Mouse (Mus musculus) gastrocnemius, postnatal 4 days (tissue): ENCODE data around the gene Uchl1. TPM values are rescaled to one million over a fixed set of nuclear protein-coding genes. Genes with fewer than 3 reads are reported as not detected.

Experiments used
- DNase-seq, 2 experiments: peaks; one replicate each; pipeline ENCODE4 v3.0.0; 2021 to 2022; ENCODE audit warnings: low spot score in 2 of 2, mixed read lengths in 2 of 2
- long read RNA-seq, 2 experiments: library from polyadenylated mRNA; stranded (forward); transcript quantifications; one replicate each; pipeline ENCODE4 v2.0.0; 2021
- total RNA-seq, 2 experiments: library from RNA; stranded (reverse); gene quantifications; 2 replicates each; pipeline ENCODE4 v1.2.3; 2021

Uchl1 gene
- 10 to 100 TPM; 30.9 to 33.2 TPM for total RNA-seq
- long read RNA-seq, experiment 1, partial matches to known transcripts = 0 of 12 reads
- long read RNA-seq, experiment 1, other reads (novel, unspliced or antisense) = 12 of 12 reads
- long read RNA-seq, experiment 2, partial matches to known transcripts = 1 of 18 reads
- long read RNA-seq, experiment 2, other reads (novel, unspliced or antisense) = 17 of 18 reads

DNA sequence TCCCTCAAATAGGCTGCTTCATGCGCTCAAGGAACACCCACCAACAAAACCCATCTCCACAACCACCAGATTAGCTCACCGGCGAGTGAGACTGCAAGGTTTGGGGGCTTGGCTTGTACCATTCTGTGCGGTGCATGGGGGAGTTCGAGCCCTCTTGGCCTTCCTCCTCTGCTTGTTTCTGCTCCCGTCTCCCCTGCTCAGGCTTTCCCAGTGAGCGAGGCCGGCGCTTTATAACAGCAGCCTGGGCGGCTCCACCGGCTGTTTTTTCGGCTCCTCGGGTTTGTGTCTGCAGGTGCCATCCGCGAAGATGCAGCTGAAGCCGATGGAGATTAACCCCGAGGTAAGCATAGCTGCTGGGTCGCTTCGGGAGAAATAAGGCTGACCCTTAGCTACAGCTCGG, at the start of gene Uchl1:
Uchl1 (plus strand) TSS at position 109 of the 400 bp plus-strand sequence.
- DNase-seq = peak; percentile 38 to 53

DNA sequence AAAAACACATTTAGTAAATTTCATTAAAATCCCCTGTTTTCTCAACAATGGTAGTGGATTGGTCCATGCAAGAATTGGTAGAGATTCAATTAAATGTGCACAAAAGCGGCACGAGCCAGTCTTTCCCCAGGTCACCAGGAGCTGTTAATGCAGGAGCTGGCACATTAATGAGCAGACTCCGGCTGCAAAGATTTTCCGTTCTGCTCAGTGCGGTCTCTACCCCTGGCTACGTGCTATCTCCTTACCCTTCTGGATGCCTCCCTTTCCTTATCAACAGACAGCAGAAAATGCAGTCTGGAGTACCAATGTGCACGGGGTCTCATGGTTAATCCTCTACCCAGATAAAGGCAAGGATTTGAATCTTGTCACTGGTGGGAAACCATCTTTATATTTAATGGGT, 48.1 kb upstream of the Uchl1 start:
- DNase-seq = no peak

DNA sequence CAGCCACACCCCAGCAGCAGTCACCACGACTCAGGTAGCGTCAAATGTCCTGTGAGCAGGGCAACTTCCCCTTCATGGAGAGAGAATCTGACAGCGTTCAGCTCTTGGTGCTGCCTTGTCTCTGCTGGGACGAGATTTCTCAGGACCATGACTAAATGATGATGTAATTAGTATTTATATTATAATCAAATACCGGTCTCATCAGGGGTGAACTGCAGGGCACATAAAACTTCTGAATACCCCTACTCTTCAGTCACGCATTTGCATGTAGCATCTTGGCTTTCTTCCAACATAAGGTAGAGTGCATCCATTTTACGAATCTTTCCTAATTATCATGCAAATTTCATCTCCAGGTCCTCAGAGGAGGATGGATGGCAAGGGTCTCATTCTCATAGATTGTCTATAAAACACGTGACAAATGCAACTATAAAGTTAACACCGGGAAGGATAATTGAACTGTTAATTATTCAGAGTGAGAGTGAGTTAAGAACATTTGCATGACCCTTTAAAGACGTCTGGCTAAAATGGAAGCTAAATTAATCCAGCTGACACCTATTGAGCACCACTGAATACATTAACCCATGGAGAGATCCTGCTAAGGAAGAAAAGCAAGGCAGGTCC, 40.3 kb upstream of the Uchl1 start:
- no peak for DNase-seq

DNA sequence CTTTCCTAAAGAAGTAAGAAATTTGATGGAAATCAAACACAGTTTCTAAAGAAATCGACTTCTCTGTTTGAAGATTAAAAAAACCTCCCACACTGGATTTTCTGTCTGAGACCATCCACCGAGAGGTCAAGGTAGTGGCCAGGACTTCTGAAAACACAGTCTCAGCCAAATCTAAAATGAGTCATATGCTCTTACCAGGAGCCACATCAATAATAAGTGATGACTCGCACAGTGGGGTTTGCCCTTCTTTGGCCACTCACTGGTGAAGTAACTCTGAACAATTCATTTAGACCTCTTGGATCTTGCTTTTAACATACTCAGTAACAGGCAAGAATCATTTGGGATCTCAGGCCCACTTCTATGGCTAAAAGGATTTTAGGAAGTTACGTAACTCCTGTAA, 33.7 kb upstream of the Uchl1 start:
- DNase-seq = no peak

DNA sequence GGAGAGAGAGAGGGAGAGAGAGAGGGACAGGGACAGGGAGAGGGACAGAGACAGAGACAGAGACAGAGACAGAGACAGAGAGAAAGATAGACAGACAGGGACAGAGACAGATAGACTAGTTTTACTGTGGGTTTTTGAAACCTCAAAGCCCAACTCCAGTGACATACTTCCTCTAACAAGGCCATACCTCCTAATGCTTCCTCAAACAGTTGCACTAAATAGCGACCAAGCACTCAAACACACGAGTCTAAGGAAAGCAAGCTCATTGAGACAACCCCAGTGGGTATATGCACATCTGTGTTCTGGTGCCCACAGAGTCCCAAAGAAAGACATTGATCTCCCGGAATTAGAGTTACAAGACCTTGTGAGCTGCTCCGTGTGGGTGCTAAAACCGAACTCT, 32.6 kb upstream of the Uchl1 start:
- DNase-seq = no peak

DNA sequence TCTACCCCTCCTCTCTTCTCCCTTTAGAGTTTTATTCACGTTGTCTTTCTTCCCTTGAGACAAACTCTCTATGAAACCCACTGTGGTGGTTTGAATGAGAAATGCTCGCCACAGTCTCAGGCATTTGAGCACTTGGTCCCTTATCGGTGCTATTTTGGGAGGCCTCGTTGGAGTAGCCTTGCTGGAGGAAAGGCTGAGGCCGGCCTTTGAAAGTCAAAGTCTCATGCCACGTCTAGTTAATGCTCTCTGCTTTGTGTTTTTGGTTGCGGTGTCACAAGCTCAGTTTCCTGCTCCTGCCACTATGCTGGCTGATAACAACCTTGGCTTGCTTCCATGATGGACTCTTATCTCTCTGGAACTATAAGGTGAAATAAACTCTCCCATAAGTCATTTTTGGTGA, 28.4 kb upstream of the Uchl1 start:
- DNase-seq = no peak

DNA sequence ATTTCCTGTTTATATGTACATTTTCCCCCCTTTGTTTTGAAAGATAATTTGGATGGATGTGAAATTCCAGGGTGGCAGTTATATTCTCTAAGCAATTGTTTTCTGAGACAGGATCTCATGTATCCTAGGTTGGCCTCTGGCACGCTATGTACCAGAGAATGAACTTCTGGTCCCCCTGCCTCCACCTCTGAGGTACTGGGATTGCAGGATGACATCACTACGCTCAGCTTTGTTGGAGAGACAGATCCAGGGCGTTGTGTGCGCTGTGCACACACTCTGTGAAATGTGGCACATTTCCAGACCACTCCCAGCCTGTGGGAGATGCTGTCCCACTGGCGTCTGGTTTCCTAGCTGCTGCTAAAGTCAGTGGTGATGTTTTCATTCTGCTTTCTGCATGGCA, 21.7 kb upstream of the Uchl1 start:
- DNase-seq = peak in 1 of 2 experiments; percentile 40

DNA sequence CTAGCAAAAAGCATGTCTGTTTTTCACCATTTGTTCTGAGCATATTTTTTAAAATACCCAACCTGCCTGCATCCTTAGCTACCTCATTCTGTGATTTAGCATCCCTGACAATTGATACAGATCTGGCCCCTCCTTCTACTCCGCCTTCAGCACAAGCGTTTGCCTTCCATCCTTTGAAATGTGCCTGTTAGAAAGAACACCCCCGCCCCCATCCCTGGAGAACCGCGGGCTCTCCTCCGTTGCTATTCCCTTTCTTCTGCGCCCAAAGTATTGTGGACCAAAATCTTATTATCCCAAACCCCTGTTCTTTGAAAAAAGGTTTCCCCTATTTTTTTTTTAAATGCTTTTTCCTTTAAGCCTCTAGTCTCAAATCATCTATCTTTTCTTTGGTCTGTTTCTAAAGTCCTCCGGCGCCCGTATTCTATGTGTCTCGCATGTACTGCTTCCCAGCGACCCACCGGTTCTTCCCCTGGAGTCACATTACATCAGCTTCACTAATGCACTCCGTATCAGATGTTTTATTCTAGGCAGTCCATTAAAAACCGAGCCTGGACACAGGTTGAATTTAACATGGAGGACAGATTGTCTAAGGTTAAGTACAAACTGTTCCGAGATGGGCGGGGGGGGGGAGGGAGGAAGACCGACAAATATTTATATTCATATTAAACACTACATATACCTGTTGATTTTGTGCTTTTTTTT, 551 bp upstream of the Uchl1 start:
- no peak for DNase-seq

DNA sequence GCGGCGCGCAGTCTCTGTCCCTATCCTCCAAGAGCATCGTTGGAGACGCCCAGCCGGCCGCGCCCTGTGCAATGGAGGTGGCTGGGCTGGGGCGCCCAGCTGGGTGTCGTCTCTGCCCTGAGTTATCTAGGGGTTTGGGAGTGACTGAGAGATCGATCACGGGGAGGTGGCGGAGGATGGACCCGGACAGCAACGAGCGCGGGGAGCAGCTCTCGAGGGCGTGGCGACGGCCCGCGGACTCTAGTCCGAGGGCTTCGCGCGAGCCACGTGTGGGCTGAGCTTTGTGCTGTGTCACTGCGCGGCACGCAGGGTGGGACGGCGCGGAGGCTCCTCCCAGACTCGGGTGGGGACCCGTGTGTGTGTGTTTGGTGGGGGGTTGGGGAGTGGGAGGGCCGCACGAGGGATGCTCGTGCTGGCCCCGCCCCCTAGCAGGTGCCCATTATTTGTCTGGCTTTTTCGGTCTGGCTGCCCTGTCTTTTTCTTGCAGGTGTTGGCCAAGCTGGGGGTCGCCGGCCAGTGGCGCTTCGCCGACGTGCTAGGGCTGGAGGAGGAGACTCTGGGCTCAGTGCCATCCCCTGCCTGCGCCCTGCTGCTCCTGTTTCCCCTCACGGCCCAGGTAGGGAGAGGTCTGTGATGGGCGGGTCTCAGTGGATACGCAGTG, 696 bp downstream of the Uchl1 start:
- DNase-seq = peak; percentile 39 to 40

DNA sequence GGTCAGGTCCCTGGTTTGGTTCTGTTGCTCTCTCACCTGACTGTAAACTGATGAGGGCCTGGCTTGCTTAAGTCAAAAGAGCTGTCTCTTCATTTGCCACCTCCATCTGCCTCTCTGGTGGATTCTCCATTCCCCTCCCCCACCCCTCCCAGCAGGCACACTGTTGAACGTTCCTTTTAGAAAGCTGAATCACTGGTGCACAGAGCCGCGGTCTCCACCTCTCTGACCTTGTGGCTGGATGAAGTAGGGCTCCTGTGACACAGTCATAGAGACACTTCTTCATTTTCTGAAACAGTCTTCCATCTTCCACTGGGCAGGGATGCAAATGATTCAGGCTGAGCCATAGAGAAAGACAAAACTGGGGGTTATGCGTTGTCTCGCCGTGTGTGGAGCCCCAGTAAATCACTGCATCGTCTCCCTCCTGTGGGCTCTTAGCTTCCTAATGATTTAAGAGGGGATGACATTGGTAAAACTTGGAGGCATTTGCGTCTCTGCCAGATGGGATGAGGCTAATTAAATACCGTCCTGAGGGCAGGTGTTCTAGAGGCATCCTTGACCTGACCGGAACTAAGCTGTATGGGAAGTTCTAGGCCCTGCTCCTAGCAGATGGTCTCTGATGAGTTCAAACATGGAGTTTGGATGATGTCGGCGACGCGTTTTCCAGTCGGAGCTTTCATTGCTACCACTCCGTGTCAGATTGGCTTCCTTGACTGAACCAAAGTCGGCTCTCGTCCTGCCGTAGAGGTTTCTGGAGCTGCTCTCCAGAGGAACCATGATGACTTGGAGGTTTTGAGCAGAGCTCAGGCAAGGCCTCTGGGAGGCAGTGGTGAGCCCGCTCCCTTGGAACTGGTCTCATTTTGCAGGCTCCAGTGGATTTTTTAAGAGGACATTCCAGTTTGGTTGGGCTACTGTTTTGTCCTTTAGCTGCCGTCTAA, 1.8 kb downstream of the Uchl1 start:
- DNase-seq = no peak

DNA sequence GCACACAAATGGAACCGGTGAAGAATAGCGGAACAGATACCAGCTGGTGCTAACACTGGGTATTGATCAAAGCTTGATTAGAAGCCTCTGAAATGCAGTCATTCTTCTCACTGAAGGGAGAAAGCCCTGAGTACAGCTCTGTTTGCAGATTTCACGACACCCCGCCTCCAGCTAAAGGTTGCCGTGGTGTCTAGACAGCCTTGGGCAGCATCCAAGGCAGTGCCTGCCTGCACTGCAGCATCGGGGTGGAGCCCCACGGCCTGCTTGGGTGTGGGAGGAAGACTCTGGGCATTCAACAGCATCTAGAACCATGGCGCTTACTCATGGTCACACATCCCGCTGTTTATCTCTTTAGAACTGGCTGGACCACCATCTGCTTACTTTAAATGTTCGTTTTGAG, 3.3 kb downstream of the Uchl1 start:
- no peak for DNase-seq

DNA sequence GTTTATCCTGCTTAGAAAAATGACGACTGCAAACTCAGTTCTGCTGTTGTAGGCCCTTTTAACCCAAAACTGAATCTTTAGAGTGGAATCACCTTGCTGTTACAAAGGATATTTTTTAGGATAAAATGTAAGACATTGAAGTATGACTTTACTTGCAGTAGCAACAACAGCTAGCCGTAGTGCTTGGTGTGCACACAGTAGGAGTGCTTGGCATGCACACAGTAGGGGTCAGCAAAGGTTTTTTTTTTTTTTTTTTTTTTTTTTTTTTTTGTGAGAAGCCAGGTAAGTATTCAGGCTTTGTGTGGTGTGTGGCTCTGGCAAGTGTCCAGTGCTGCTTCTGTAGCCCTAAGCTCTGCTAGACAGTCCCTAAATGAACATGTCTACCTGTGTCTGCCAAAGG, 10.0 kb downstream of the Uchl1 start:
- no peak for DNase-seq

DNA sequence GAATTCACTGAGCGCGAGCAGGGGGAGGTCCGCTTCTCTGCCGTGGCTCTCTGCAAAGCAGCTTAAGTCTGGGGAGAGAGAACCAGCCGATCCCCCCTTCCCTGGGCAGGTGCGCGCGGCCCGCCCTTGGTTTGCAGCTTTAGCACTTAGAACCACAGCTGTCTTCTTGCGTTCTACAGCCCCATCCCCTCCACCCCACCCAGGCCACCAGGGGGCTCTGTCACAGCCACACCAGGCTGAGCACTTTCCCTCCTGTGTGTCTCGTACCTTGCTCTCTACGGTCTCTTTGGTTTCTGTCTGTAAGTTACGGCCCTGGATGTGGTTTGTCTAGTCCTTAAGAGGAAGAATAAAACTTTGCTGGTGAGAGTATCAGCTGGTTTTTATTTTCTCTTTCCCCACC, 11.0 kb downstream of the Uchl1 start:
- DNase-seq = no peak

DNA sequence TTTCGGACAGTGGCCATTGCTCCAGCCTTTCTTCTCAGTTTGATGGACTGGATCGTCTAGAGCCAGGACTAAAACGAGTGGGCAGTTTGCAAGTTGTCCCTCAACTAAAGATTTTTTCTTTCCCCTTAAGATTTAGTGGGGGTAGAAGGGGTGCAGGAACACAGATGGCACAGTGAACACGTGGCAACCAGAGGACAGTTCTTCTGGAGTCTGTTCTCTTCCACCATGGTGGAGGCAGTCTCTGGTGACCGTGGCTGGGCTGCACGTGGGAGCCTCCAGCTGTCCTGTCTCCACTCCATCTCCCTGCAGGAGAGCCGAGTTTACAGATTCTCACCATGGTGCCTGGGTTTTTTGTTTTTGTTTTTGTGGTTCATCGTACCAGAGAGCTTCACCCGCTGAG, 11.8 kb downstream of the Uchl1 start:
- DNase-seq = no peak

DNA sequence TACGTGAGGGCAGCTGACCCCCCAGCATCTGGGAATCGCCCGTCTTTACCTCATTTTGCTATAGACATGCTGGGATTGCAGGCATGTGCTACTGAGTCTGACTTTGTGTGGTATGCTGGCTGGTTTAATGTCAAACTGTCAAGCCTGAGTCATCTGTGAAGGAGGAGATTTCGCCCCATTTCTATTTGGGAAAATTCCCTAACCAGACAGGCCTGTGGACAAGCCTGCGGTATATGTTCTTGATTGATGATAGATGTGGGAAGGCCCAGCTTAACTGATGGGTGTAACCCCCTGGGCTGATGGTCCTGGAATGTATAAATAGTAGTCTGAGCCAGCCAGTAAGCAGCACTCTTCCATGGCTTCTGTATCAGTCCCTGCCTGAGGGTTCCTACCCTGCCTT, 12.4 kb downstream of the Uchl1 start:
- no peak for DNase-seq

DNA sequence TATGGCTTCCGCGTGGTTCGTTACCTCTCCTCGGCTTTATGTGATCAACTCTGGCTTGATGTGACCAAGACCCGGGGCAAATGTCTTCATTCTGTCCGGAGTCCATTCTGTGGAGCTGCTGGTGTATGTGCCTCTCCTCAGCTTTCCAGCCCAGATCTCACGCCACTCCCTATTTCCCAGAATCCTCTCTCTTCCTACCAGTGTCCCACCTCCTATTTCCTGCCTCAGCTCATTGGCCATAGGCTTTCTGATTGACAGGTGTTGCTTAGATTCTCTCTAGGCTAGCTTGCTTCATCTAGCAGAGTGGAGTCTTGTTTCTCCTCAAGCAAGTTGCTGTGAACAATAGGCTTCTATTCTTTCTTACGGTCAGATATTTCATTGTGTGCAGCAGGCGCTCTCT, 13.9 kb downstream of the Uchl1 start:
- DNase-seq = no peak

DNA sequence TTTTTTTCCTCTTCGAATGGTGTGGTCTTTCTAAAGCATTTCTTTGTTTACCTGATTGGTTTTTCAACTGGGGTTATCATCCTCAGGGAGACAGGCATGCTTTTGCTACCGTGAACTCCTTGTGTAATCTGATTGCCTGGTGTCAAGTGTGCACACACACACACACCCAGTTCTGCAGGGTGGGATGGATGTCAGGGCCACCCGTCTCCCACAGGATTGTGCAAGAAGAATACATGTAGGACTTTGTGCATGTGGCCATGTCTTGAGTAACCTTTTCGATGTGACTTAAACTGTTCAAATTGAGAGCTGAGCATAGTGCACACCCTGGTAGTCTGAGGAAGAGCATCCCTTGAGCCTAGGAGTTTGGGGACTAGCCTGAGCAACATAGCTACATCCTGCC, 17.3 kb downstream of the Uchl1 start:
- no peak for DNase-seq

DNA sequence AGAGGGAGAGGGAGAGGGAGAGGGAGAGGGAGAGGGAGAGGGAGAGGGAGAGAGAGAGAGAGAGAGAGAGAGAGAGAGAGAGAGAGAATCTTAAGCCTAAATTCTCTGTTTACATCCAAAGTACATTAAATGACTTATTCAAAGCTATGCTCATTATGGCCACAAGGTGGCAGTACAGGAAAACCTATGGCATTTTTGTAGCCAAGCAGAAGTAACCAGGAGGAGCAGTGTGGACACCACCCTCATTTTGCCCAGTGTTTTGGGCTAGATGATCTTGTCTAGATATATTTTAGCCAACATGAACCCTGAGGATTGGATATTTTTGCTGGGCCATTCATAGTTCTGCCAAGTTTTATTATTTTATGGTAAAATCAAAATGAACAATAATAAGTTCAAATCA, 21.2 kb downstream of the Uchl1 start:
- peak in 1 of 2 experiments; percentile 40 for DNase-seq

DNA sequence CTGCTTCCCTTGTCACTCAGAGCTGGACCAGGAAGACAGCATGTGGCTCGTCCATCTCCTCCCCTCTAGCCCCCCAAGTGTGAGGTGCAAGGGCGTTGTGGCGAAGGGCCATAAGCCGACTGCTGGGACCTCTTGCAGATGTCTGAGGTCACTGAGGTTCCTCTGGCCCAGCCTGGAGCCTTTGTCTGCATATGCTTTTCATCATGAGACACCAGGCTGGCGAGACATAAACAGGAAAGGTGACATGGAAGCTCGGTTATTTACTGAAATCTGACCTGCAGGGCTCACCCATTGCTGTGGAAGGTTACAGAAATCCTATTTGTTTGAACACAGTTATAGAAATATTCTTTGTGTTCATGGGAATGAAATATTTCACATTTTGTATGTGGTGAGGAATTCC, 24.0 kb downstream of the Uchl1 start:
- no peak for DNase-seq

DNA sequence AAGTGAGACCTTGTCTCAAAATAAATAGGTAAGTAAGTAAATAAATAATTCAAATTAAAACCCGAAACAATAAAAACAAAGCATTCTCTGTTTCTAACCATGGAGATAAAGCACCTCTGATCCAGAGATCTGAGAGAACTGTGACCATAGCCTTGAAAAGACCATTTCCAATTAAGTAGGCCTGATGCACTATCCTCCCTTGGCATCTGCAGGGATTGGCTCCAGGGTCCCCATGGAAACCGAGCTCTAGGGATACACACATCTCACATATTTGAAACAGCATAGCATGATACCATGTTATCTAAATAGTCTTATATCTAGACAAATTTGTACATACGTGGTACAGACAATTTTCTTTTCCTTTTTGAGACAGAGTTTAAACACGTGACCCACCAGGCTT, 26.1 kb downstream of the Uchl1 start:
- no peak for DNase-seq

DNA sequence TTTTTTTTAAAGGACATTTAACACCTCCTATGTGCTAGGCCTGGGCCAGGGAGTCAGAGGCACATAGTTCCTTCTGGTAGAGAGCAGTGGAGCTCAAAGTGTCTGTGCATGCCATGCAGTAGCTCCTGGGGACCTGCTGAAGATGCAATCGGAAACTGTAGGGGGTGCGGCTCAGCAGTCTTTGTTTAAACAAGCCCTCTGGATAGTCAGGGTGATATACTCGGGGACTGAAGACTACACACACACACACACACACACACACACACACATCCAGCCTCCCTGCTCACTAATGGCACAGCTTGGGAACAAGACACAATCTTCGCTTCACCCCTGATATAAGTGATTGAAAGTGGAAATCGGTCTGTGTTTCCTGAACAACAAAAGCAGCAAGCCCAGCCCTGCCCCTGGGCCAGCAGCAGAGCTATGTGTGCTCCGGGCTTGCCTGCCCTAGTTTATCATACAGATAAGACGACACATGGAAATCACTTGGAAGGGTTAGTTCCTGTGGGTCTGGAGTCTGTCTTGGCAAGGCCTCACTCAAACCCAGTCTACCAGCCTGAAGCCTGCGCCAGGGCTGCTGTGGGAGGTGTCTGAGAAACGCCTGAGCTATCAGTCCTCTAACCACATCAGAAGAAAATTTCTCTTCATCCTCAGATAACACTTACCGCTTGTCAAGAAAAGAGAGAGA, 27.6 kb downstream of the Uchl1 start:
- no peak for DNase-seq
